Mouse (Mus musculus) forebrain, postnatal 0 days (tissue): ENCODE results near the gene Vash2. TPM values are rescaled to one million over a fixed set of nuclear protein-coding genes. Genes with fewer than 3 reads are reported as not detected.

Experiments used
- ATAC-seq: fragments of 200-750 bp; cut with Nextera tagmentation; 2 replicates; pipeline ENCODE4 v1.8.0; 2017; ENCODE audit warnings: mild to moderate bottlenecking, moderate library complexity
- DNase-seq: peaks from one replicate; pipeline ENCODE4 v3.0.0-alpha.2; 2015
- H3K27ac ChIP-seq: fragments of 300-500 bp; sonication (generic); 2 replicates; pipeline ENCODE4 v1.5.1; 2014; ENCODE audit warnings: low read depth, mild to moderate bottlenecking, antibody characterized with exemption, low read length, moderate library complexity, mixed read lengths
- H3K27me3 ChIP-seq: fragments of 300-500 bp; sonication (generic); 2 replicates; pipeline ENCODE4 v1.6.1; 2014; ENCODE audit warnings: mild to moderate bottlenecking, low read length, mixed read lengths; ENCODE audit not compliant: insufficient read depth
- H3K36me3 ChIP-seq: fragments of 300-500 bp; sonication (generic); 2 replicates; pipeline ENCODE4 v1.6.1; 2014; ENCODE audit warnings: mild to moderate bottlenecking, moderate library complexity; ENCODE audit not compliant: insufficient read depth
- H3K4me1 ChIP-seq: fragments of 300-500 bp; sonication (generic); 2 replicates; pipeline ENCODE4 v1.6.1; 2014; ENCODE audit warnings: antibody characterized with exemption; ENCODE audit not compliant: insufficient read depth
- H3K4me2 ChIP-seq: fragments of 300-500 bp; sonication (generic); 2 replicates; pipeline ENCODE4 v1.6.1; 2014; ENCODE audit warnings: low read depth, mild to moderate bottlenecking, moderate library complexity
- H3K4me3 ChIP-seq: fragments of 300-500 bp; sonication (generic); 2 replicates; pipeline ENCODE4 v1.5.1; 2014; ENCODE audit warnings: low read depth, low read length, mixed read lengths
- H3K9ac ChIP-seq: fragments of 300-500 bp; sonication (generic); 2 replicates; pipeline ENCODE4 v1.6.1; 2014; ENCODE audit warnings: mild to moderate bottlenecking
- H3K9me3 ChIP-seq: fragments of 300-500 bp; sonication (generic); 2 replicates; pipeline ENCODE4 v1.6.1; 2016; ENCODE audit warnings: low read length
- CTCF ChIP-seq: sonication (generic); IDR thresholded peaks from 2 replicates; pipeline ENCODE4 v1.5.1; 2016; ENCODE audit warnings: antibody characterized with exemption, control low read depth, low read depth
- WGBS: fragments of 180-500 bp; shearing (Covaris S2); extraction: QIAGEN DNeasy Blood & Tissue Kit; methylation state at CpG from one replicate; pipeline ENCODE4 v1.1.7; 2014; 5-methylcytosine and 5-hydroxymethylcytosine counted together
- polyA plus RNA-seq: library from polyadenylated mRNA; unstranded; fragments of >200 nt; fragmentation: Nextera tagmentation; extraction: Ambion mirVana; gene quantifications from 2 replicates; pipeline ENCODE4 v1.2.1, GENCODE M21; 2015
- total RNA-seq: library from RNA; depleted of rRNA; stranded (reverse); fragments of >200 nt; gene quantifications from 2 replicates; pipeline ENCODE4 v1.2.3, GENCODE M21; 2014

The Vash2 gene
- total and polyA plus RNA-seq, 2 experiments from 2014 or later, result 46.4 to 60.9 TPM

- peaks cover 9% of the 10 kb centered on the region for H3K36me3 ChIP-seq
- DNase-seq (peak; percentile 50), ATAC-seq (no peak)
- H3K9ac ChIP-seq, result no peak overlapping the region
- H3K4me2 ChIP-seq, result no peak overlapping the region
- no peaks in the 10 kb centered on the region for H3K9me3 ChIP-seq
- H3K27me3 ChIP-seq, result no peaks in the 10 kb centered on the region
- TF ChIP-seq CTCF, result no peak
- H3K27ac ChIP-seq, result no peak overlapping the region
- H3K4me1 ChIP-seq, result peaks cover 7% of the 10 kb centered on the region; the same call in 1 of the 2 replicates
- WGBS, result 74% methylated on average over 3 of the region's 3 CpGs
- no peak overlapping the region for H3K4me3 ChIP-seq
Measured at GRCm38 (mm10) chr1:191020217-191020924, 41.3 kb upstream of the Vash2 start.

DNA sequence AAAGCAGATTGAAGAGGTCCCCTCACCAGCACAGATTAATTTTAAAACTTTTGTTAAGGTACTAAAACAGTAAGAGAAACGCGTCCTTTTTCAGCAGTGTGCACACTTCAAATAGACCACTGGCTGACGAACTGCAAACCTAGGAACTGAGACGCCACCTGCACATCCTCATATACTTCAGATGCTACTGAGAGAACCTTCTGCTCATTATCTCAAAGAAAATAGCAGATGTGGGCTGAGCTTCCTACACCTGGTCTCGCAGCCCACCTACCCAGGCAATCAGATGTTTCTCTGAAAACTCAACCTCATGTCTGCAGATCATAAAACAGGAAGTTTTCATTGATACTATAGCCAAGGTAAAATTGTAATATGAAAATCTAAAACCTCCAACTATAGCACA is 40.7 kb upstream of the Vash2 start:
- DNase-seq, result no peak
- H3K27ac ChIP-seq, result no peak overlapping the region
- H3K27me3 ChIP-seq, result no peaks in the 10 kb centered on the region
- TF ChIP-seq CTCF, result no peak
- H3K9ac ChIP-seq, result no peak overlapping the region
- H3K4me2 ChIP-seq, result no peak overlapping the region
- peaks cover 5% of the 10 kb centered on the region; the same call in 1 of the 2 replicates for H3K4me1 ChIP-seq
- ATAC-seq, result no peak
- H3K9me3 ChIP-seq, result no peaks in the 10 kb centered on the region
- 92% methylated on average over 5 of the region's 5 CpGs for WGBS
- H3K36me3 ChIP-seq, result peaks cover 12% of the 10 kb centered on the region
- no peak overlapping the region for H3K4me3 ChIP-seq

GRCm38 (mm10) chr1:191014271-191014670 is 35.2 kb upstream of the Vash2 start:
- Histone ChIP-seq H3K27me3 (no peaks in the 10 kb centered on the region), H3K9me3 (no peaks in the 10 kb centered on the region), H3K36me3 (peaks cover 33% of the 10 kb centered on the region), H3K4me3 (no peak overlapping the region), H3K9ac (no peak overlapping the region), H3K27ac (no peak overlapping the region), H3K4me1 (no peaks in the 10 kb centered on the region), H3K4me2 (no peak overlapping the region)
- no peak for ATAC-seq
- 97% methylated on average over 3 of the region's 3 CpGs for WGBS
- TF ChIP-seq CTCF, result no peak
- DNase-seq, result no peak

DNA sequence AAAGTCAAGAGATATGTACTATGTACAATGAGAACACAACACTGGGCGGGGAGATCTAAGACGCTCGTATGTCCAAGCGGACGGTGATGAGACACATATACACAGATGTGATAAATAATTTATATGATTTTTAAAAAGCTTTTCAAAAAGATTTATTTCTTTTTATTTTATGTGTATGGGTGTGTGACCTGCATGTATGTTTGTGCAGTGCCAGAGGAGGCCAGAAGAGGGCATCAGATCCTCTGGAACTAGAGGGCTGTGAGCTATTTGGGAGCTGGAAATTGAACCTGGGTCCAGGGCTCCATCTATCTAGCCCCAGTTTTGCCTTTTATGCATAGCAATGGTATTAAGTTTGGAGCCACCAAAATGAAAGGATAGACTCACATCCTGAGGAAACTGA is 29.6 kb upstream of the Vash2 start:
- Histone ChIP-seq H3K9ac (no peak overlapping the region), H3K27me3 (no peaks in the 10 kb centered on the region), H3K36me3 (peaks cover 69% of the 10 kb centered on the region), H3K4me3 (no peak overlapping the region), H3K27ac (no peak overlapping the region), H3K4me2 (no peak overlapping the region), H3K9me3 (no peaks in the 10 kb centered on the region), H3K4me1 (no peaks in the 10 kb centered on the region)
- 98% methylated on average over 5 of the region's 5 CpGs for WGBS
- 0 out of 2 replicates have a peak, but pooled peaks have one; percentile 26 for TF ChIP-seq CTCF
- no peak for ATAC-seq
- no peak for DNase-seq

DNA sequence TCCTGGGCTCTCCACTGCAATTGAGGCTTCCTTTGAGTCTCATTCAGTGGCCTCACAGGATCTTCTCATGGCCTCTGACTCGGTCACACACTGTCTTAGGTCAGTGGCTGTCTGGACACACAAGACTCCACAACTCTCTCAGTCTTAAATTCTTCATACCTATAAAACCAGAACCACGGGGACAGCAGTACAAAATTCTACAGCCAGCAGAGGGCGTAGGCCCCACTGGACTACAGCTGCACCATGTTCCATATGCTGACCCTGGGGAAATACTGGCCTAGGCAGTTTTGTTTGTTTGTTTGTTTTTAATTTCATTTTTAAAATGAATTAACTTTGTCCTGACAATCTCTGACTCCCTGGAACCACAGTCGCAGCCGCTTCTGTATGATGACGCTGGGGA is 23.1 kb upstream of the Vash2 start:
- no peaks in the 10 kb centered on the region for H3K4me1 ChIP-seq
- WGBS, result 53% methylated on average over 6 of the region's 6 CpGs
- H3K9me3 ChIP-seq, result 0 out of 2 replicates have a peak, but pooled peaks cover 7% of the 10 kb centered on the region
- DNase-seq, result no peak
- no peak overlapping the region for H3K27ac ChIP-seq
- ATAC-seq, result no peak
- peaks cover 23% of the 10 kb centered on the region for H3K36me3 ChIP-seq
- no peak overlapping the region for H3K4me2 ChIP-seq
- TF ChIP-seq CTCF, result peak; percentile 39
- no peaks in the 10 kb centered on the region for H3K27me3 ChIP-seq
- no peak overlapping the region for H3K4me3 ChIP-seq
- no peak overlapping the region for H3K9ac ChIP-seq

DNA sequence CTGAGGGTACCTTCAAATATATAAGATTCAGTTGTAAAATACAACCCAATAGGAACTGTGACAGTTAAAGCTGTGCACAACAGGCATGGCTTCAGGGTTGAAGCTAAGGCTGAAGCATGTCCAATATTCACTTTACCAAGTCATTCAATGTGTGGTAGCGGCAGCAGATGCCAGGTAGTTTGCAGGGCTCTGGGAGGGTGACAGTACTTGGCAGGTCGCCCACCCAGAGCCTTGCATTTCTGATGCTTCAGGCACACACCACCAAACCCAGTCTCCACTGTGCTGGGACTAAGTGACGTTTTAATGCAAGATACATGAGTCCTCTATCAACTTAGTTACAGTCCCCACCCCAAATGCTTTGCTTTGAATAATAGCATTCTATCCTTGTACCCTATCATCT is 21.6 kb upstream of the Vash2 start:
- H3K27ac ChIP-seq, result no peak overlapping the region
- no peak overlapping the region for H3K4me3 ChIP-seq
- no peak for TF ChIP-seq CTCF
- 0 out of 2 replicates have a peak, but pooled peaks cover 7% of the 10 kb centered on the region for H3K9me3 ChIP-seq
- H3K27me3 ChIP-seq, result no peaks in the 10 kb centered on the region
- no peak overlapping the region for H3K9ac ChIP-seq
- DNase-seq (no peak), ATAC-seq (no peak)
- no peaks in the 10 kb centered on the region for H3K4me1 ChIP-seq
- no peak overlapping the region for H3K4me2 ChIP-seq
- WGBS, result 52% methylated on average over 3 of the region's 3 CpGs
- peaks cover 16% of the 10 kb centered on the region; the same call in 1 of the 2 replicates for H3K36me3 ChIP-seq

GRCm38 (mm10) chr1:190998027-190998426 is 18.9 kb upstream of the Vash2 start:
- Histone ChIP-seq H3K4me3 (no peak overlapping the region), H3K9ac (no peak overlapping the region), H3K4me2 (no peak overlapping the region), H3K27ac (no peak overlapping the region), H3K36me3 (no peaks in the 10 kb centered on the region), H3K27me3 (no peaks in the 10 kb centered on the region), H3K9me3 (0 out of 2 replicates have a peak, but pooled peaks cover 7% of the 10 kb centered on the region), H3K4me1 (no peaks in the 10 kb centered on the region)
- DNase-seq (no peak), ATAC-seq (no peak)
- TF ChIP-seq CTCF, result no peak
- WGBS, result 97% methylated on average over 1 of the region's 1 CpGs
